Mouse (Mus musculus): ENCODE results near the gene Gss.

- no peak for TF ChIP-seq POLR2A (IDR thresholded peaks at IDR 0.05; ENCODE audit: borderline replicate concordance, control insufficient read depth, low read depth, low read length)
- TF ChIP-seq CTCF (IDR thresholded peaks at IDR 0.05; ENCODE audit: control insufficient read depth, insufficient read depth, low read length), result no peak
These were observed 40.3 kb downstream of the Gss start for GRCm38 (mm10) chr2:155552336-155552735.
